Mouse (Mus musculus) MEL (cell line): ENCODE measurements around the gene Vash2. TPM values are rescaled to one million over a fixed set of nuclear protein-coding genes. Genes with fewer than 3 reads are reported as not detected.

Source experiments
- DNase-seq: peaks from one replicate; pipeline ENCODE4 v3.0.0; 2011; ENCODE audit warnings: low read depth, low spot score
- H3K27ac ChIP-seq: 2 replicates; pipeline ENCODE4 v1.5.1; 2012; ENCODE audit warnings: low read depth, mild to moderate bottlenecking, control low read depth, low read length, moderate library complexity; ENCODE audit not compliant: control insufficient read depth
- H3K27me3 ChIP-seq, 2 experiments: fragments of 150-350 bp in 1 of 2; sonication (generic) in 1 of 2; 2 replicates each; pipeline ENCODE4 v1.6.1; 2012; ENCODE audit warnings: low read length in 2 of 2, mild to moderate bottlenecking in 2 of 2, improper control_type of control experiment in 1 of 2, moderate library complexity in 1 of 2; ENCODE audit not compliant: insufficient read depth in 2 of 2, control insufficient read depth in 1 of 2
- H3K36me3 ChIP-seq, 2 experiments: 2 replicates each; pipeline ENCODE4 v1.6.1; 2012 to 2014; ENCODE audit warnings: low read length in 2 of 2, improper control_type of control experiment in 1 of 2, inconsistent platforms in 1 of 2, mild to moderate bottlenecking in 1 of 2; ENCODE audit not compliant: insufficient read depth in 2 of 2, control insufficient read depth in 1 of 2
- H3K4me1 ChIP-seq, 2 experiments: fragments of 150-350 bp in 1 of 2; sonication (generic) in 1 of 2; 2 replicates each; pipeline ENCODE4 v1.6.1; 2012; ENCODE audit warnings: low read length in 2 of 2, improper control_type of control experiment in 1 of 2, mild to moderate bottlenecking in 1 of 2; ENCODE audit not compliant: insufficient read depth in 2 of 2, control insufficient read depth in 1 of 2
- H3K4me3 ChIP-seq, 2 experiments: fragments of 150-350 bp in 1 of 2; sonication (generic) in 1 of 2; 2 replicates each; pipeline ENCODE4 v1.5.1; 2012; ENCODE audit warnings: low read depth in 2 of 2, low read length in 2 of 2, mild to moderate bottlenecking in 2 of 2, moderate library complexity in 2 of 2, control low read depth in 1 of 2, improper control_type of control experiment in 1 of 2; ENCODE audit not compliant: control insufficient read depth in 1 of 2, insufficient read depth in 1 of 2
- H3K79me2 ChIP-seq: 2 replicates; pipeline ENCODE4 v1.6.1; 2012; ENCODE audit warnings: mild to moderate bottlenecking, low read length, moderate library complexity; ENCODE audit not compliant: control insufficient read depth, poor library complexity, insufficient read depth
- H3K9ac ChIP-seq: 2 replicates; pipeline ENCODE4 v1.6.1; 2012; ENCODE audit warnings: low read depth, mild to moderate bottlenecking, control low read depth, low read length, moderate library complexity; ENCODE audit not compliant: control insufficient read depth, poor library complexity, severe bottlenecking
- H3K9me3 ChIP-seq: fragments of 150-350 bp; sonication (generic); replicated peaks from 2 replicates; pipeline ENCODE4 v1.6.1; 2012; ENCODE audit warnings: mild to moderate bottlenecking, low read length, improper control_type of control experiment, moderate library complexity; ENCODE audit not compliant: insufficient read depth
- BHLHE40 ChIP-seq: IDR thresholded peaks from 2 replicates; pipeline ENCODE4 v1.6.1; 2012; ENCODE audit warnings: low read depth, mild to moderate bottlenecking, inconsistent platforms, low read length, improper control_type of control experiment, borderline replicate concordance
- CHD1 ChIP-seq: IDR thresholded peaks from 2 replicates; pipeline ENCODE4 v1.6.1; 2012; ENCODE audit warnings: low read depth, mild to moderate bottlenecking, inconsistent platforms, low read length, improper control_type of control experiment
- CHD2 ChIP-seq: IDR thresholded peaks from 2 replicates; pipeline ENCODE4 v1.6.1; 2011; ENCODE audit warnings: low read length, improper control_type of control experiment
- CTCF ChIP-seq, 3 experiments: IDR thresholded peaks in 2 of 3; conservative IDR thresholded peaks in 1 of 3; 2 replicates each; pipeline ENCODE4 v1.5.1; 2011 to 2012; ENCODE audit warnings: low read length in 3 of 3, low read depth in 2 of 3, mild to moderate bottlenecking in 2 of 3, improper control_type of control experiment in 1 of 3, inconsistent platforms in 1 of 3, mixed read lengths in 1 of 3, moderate library complexity in 1 of 3; ENCODE audit not compliant: control insufficient read depth in 1 of 3, insufficient read depth in 1 of 3, poor library complexity in 1 of 3, severe bottlenecking in 1 of 3
- E2F4 ChIP-seq: IDR thresholded peaks from 2 replicates; pipeline ENCODE4 v1.6.1; 2011; ENCODE audit warnings: low read depth, low read length, improper control_type of control experiment, borderline replicate concordance
- ELF1 ChIP-seq: IDR thresholded peaks from 2 replicates; pipeline ENCODE4 v1.6.1; 2014; ENCODE audit warnings: low read depth, mild to moderate bottlenecking, inconsistent platforms, low read length, improper control_type of control experiment, moderate library complexity
- EP300 ChIP-seq, 2 experiments: IDR thresholded peaks; 2 replicates each; pipeline ENCODE4 v1.6.1; 2011; ENCODE audit warnings: improper control_type of control experiment in 2 of 2, low read length in 2 of 2, low read depth in 1 of 2, mild to moderate bottlenecking in 1 of 2
- ETS1 ChIP-seq: IDR thresholded peaks from 2 replicates; pipeline ENCODE4 v1.6.1; 2012; ENCODE audit warnings: low read depth, mild to moderate bottlenecking, inconsistent platforms, low read length, improper control_type of control experiment, moderate library complexity
- GATA1 ChIP-seq: IDR thresholded peaks from 2 replicates; pipeline ENCODE4 v1.6.1; 2011; ENCODE audit warnings: low read depth, low read length, improper control_type of control experiment
- HCFC1 ChIP-seq: IDR thresholded peaks from 2 replicates; pipeline ENCODE4 v1.6.1; 2012; ENCODE audit warnings: low read depth, mild to moderate bottlenecking, inconsistent platforms, low read length, improper control_type of control experiment, moderate library complexity
- KAT2A ChIP-seq: conservative IDR thresholded peaks from 2 replicates; pipeline ENCODE4 v1.6.1; 2012; ENCODE audit warnings: low read depth, low read length, improper control_type of control experiment, inconsistent platforms
- MAFK ChIP-seq: IDR thresholded peaks from 2 replicates; pipeline ENCODE4 v1.6.1; 2011; ENCODE audit warnings: low read depth, mild to moderate bottlenecking, low read length, improper control_type of control experiment, borderline replicate concordance
- MAX ChIP-seq: IDR thresholded peaks from 2 replicates; pipeline ENCODE4 v1.6.1; 2011; ENCODE audit warnings: low read length, improper control_type of control experiment
- MAZ ChIP-seq: IDR thresholded peaks from 2 replicates; pipeline ENCODE4 v1.6.1; 2012; ENCODE audit warnings: low read depth, mild to moderate bottlenecking, inconsistent platforms, low read length, improper control_type of control experiment
- MEF2A ChIP-seq: IDR thresholded peaks from 2 replicates; pipeline ENCODE4 v1.6.1; 2014; ENCODE audit warnings: low read depth, mild to moderate bottlenecking, inconsistent platforms, low read length, improper control_type of control experiment; ENCODE audit not compliant: poor library complexity, insufficient replicate concordance, severe bottlenecking; ENCODE audit errors: extremely low read depth
- NELFE ChIP-seq: IDR thresholded peaks from 2 replicates; pipeline ENCODE4 v1.6.1; 2011; ENCODE audit warnings: low read depth, low read length, improper control_type of control experiment
- NRF1 ChIP-seq: IDR thresholded peaks from 2 replicates; pipeline ENCODE4 v1.6.1; 2014; ENCODE audit warnings: low read depth, mild to moderate bottlenecking, inconsistent platforms, low read length, improper control_type of control experiment, moderate library complexity; ENCODE audit not compliant: poor library complexity, insufficient read depth, severe bottlenecking
- POLR2A ChIP-seq, 2 experiments: IDR thresholded peaks; 2 replicates each; pipeline ENCODE4 v1.6.1; 2011 to 2012; ENCODE audit warnings: low read length in 2 of 2, mild to moderate bottlenecking in 2 of 2, control low read depth in 1 of 2, improper control_type of control experiment in 1 of 2, low read depth in 1 of 2, moderate library complexity in 1 of 2; ENCODE audit not compliant: control insufficient read depth in 1 of 2, insufficient read depth in 1 of 2, poor library complexity in 1 of 2
- POLR2AphosphoS5 ChIP-seq: IDR thresholded peaks from 2 replicates; pipeline ENCODE4 v1.6.1; 2012; ENCODE audit warnings: low read depth, borderline replicate concordance, mild to moderate bottlenecking, inconsistent platforms, low read length, moderate library complexity, mixed read lengths
- RAD21 ChIP-seq: IDR thresholded peaks from 2 replicates; pipeline ENCODE4 v1.6.1; 2011; ENCODE audit warnings: mild to moderate bottlenecking, low read depth, low read length, improper control_type of control experiment
- RCOR1 ChIP-seq: IDR thresholded peaks from 2 replicates; pipeline ENCODE4 v1.6.1; 2012; ENCODE audit warnings: low read depth, mild to moderate bottlenecking, inconsistent platforms, low read length, improper control_type of control experiment
- SMC3 ChIP-seq: IDR thresholded peaks from 2 replicates; pipeline ENCODE4 v1.6.1; 2011; ENCODE audit warnings: low read depth, low read length, improper control_type of control experiment
- TAL1 ChIP-seq: IDR thresholded peaks from 2 replicates; pipeline ENCODE4 v1.6.1; 2012; ENCODE audit warnings: mild to moderate bottlenecking, inconsistent platforms, low read length, moderate library complexity, mixed read lengths
- TBP ChIP-seq: IDR thresholded peaks from 2 replicates; pipeline ENCODE4 v1.8.0; 2011; ENCODE audit warnings: low read depth, low read length, improper control_type of control experiment
- TCF12 ChIP-seq: IDR thresholded peaks from 2 replicates; pipeline ENCODE4 v1.6.1; 2014; ENCODE audit warnings: low read depth, mild to moderate bottlenecking, inconsistent platforms, low read length, improper control_type of control experiment, moderate library complexity
- UBTF ChIP-seq: IDR thresholded peaks from 2 replicates; pipeline ENCODE4 v1.6.1; 2012; ENCODE audit warnings: low read depth, mild to moderate bottlenecking, inconsistent platforms, low read length, improper control_type of control experiment, moderate library complexity, borderline replicate concordance; ENCODE audit not compliant: insufficient read depth
- USF1 ChIP-seq: IDR thresholded peaks from 2 replicates; pipeline ENCODE4 v1.6.1; 2014; ENCODE audit warnings: low read depth, mild to moderate bottlenecking, inconsistent platforms, low read length, improper control_type of control experiment, moderate library complexity
- ZC3H11A ChIP-seq: IDR thresholded peaks from 2 replicates; pipeline ENCODE4 v1.6.1; 2012; ENCODE audit warnings: low read depth, mild to moderate bottlenecking, inconsistent platforms, low read length, improper control_type of control experiment
- ZKSCAN1 ChIP-seq: IDR thresholded peaks from 2 replicates; pipeline ENCODE4 v1.6.1; 2012; ENCODE audit warnings: low read depth, mild to moderate bottlenecking, inconsistent platforms, low read length, improper control_type of control experiment, moderate library complexity
- ZMIZ1 ChIP-seq: IDR thresholded peaks from 2 replicates; pipeline ENCODE4 v1.6.1; 2012; ENCODE audit warnings: low read depth, mild to moderate bottlenecking, inconsistent platforms, low read length, improper control_type of control experiment, moderate library complexity
- polyA plus RNA-seq, 2 experiments: library from polyadenylated mRNA; stranded (reverse) in 1 of 2; unstranded in 1 of 2; fragments of >175 nt in 1 of 2; fragments of >200 nt in 1 of 2; gene quantifications; 2 replicates each; pipeline versions ENCODE4 v1.2.1 to v1.2.4; 2012; ENCODE audit warnings: low replicate concordance in 2 of 2, low read depth in 1 of 2; ENCODE audit not compliant: insufficient read length in 2 of 2, insufficient read depth in 1 of 2, missing spikeins in 1 of 2
- total RNA-seq: library from RNA; depleted of rRNA; stranded (reverse); fragments of 300-350 nt; gene quantifications from 2 replicates; pipeline ENCODE4 v1.2.3, GENCODE M21; 2012

The Vash2 gene
- total and polyA plus RNA-seq, 3 experiments: 2.6 to 9.8 TPM; not detected in 1

DNA sequence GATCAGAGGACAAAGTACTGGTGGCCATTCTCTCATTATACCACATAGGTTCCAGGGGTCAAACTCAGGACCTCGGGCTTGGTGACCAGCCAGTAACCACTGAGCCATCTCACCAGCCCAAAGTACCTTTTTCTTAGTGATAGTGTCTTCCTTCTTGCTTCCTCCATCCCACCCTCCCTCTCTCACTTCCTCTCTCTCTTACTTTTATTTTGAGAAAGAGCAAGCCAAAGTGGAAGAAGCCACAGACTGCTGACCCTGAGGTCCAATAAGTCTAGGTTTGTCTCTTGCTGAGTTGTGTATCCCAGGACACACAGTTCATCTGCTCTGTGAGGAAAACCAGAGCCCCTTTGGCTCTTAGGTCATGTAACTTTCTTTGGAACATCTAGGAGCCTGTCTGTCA, 1.4 kb upstream of the Vash2 start:
- Histone ChIP-seq H3K4me1 (no peaks in the 10 kb centered on the region; a peak in 2 of 4 replicates), H3K9me3 (no peaks in the 10 kb centered on the region), H3K79me2 (peaks cover 2% of the 10 kb centered on the region; the same call in 1 of the 2 replicates), H3K36me3 (no peaks in the 10 kb centered on the region), H3K27me3 (no peaks in the 10 kb centered on the region), H3K9ac (no peak overlapping the region), H3K27ac (no peak overlapping the region), H3K4me3 (no peak overlapping the region)
- TF ChIP-seq E2F4 (no peak), POLR2A (IDR thresholded peaks at IDR 0.05; ENCODE audit: control insufficient read depth in 1 of 2, insufficient read depth in 1 of 2, low read depth in 1 of 2, low read length in 2 of 2, poor library complexity in 1 of 2) (no peak), CHD1 (no peak), USF1 (no peak), ELF1 (no peak), TBP (no peak), RAD21 (no peak), TAL1 (no peak), MEF2A (no peak), POLR2AphosphoS5 (no peak), UBTF (no peak), NRF1 (no peak), MAX (no peak)
- DNase-seq: no peak

- no peaks in the 10 kb centered on the region for H3K9me3 ChIP-seq
- no peaks in the 10 kb centered on the region for H3K36me3 ChIP-seq
- DNase-seq: peak; percentile 62
- H3K27me3 ChIP-seq: no peaks in the 10 kb centered on the region
- H3K4me1 ChIP-seq: no peaks in the 10 kb centered on the region; a peak in 2 of 4 replicates
- peak overlapping the region; percentile 19 for H3K27ac ChIP-seq
- H3K79me2 ChIP-seq: peaks cover 2% of the 10 kb centered on the region; the same call in 1 of the 2 replicates
- H3K4me3 ChIP-seq: peak overlapping the region; percentile 58 to 87
- H3K9ac ChIP-seq: peak overlapping the region; percentile 80
- no peak for TF ChIP-seq TCF12
- no peak for TF ChIP-seq ETS1
- TF ChIP-seq UBTF: no peak
- no peak for TF ChIP-seq CHD1
- no peak for TF ChIP-seq ZC3H11A
- no peak for TF ChIP-seq SMC3
- TF ChIP-seq MAFK: no peak
- TF ChIP-seq ZKSCAN1: no peak
- TF ChIP-seq POLR2AphosphoS5: no peak
- TF ChIP-seq MAZ: no peak
- TF ChIP-seq GATA1: no peak
- no peak for TF ChIP-seq CHD2
- no peak for TF ChIP-seq TBP
- no peak for TF ChIP-seq MEF2A
- TF ChIP-seq HCFC1: no peak
- TF ChIP-seq ZMIZ1: no peak
- TF ChIP-seq MAX: no peak; the same call in 1 of the 2 replicates
- no peak for TF ChIP-seq KAT2A
- TF ChIP-seq EP300 (IDR thresholded peaks at IDR 0.05; ENCODE audit: low read depth in 1 of 2, low read length in 2 of 2): no peak
- TF ChIP-seq RCOR1: no peak
- TF ChIP-seq NELFE: no peak
- TF ChIP-seq E2F4: no peak
- peak; percentile 61; the same call in 1 of the 2 replicates for TF ChIP-seq BHLHE40
- TF ChIP-seq CTCF (IDR thresholded peaks at IDR 0.05 in 2 of 3, conservative IDR thresholded peaks at IDR 0.05 in 1 of 3; ENCODE audit: control insufficient read depth in 1 of 3, insufficient read depth in 1 of 3, low read depth in 2 of 3, low read length in 3 of 3, poor library complexity in 1 of 3, severe bottlenecking in 1 of 3): no peak
Observed at GRCm38 (mm10) chr1:190978511-190979073, 504 bp downstream of the Vash2 start.
